Mouse (Mus musculus): ENCODE results near the gene Pfkfb4. TPM values are rescaled to one million over a fixed set of nuclear protein-coding genes. Genes with fewer than 3 reads are reported as not detected.
A peak's percentile ranks its signal among the peaks of the same experiment; 100 is the strongest.

Pfkfb4 gene
- total RNA-seq, 1 experiment from 2014 or later = 40.1 TPM

GRCm38 (mm10) chr9:108989802-108990461, 1.6 kb upstream of the Pfkfb4 start:
- no peak for ATAC-seq (replicated peaks in 1 of 2; ENCODE audit: insufficient read depth in 1 of 2, low FRiP score in 2 of 2, low TSS enrichment in 1 of 2, low read depth in 1 of 2, poor library complexity in 2 of 2, severe bottlenecking in 2 of 2)

DNA sequence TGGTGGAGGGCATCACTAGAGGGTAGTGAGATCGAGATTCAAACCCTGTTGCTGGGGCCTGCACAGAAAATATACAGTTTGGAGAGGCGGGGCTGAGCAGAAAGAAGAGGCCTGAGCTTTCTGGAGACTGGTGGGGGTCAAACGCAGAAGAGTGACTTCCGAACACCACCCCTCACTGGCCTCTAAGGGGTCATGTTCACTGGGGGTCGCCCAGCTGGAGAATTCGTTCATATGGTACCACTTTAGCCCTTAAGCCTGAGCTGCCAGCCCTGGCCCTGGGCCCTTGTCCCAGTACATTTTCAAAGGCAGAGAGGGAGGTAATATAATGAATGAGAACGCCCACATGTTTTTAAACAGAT, 1.1 kb upstream of the Pfkfb4 start:
- ATAC-seq (replicated peaks in 1 of 2; ENCODE audit: insufficient read depth in 1 of 2, low FRiP score in 2 of 2, low TSS enrichment in 1 of 2, low read depth in 1 of 2, poor library complexity in 2 of 2, severe bottlenecking in 2 of 2) = no peak

- no peak for ATAC-seq (replicated peaks in 1 of 2; ENCODE audit: insufficient read depth in 1 of 2, low FRiP score in 2 of 2, low TSS enrichment in 1 of 2, low read depth in 1 of 2, poor library complexity in 2 of 2, severe bottlenecking in 2 of 2)
These were observed 499 bp downstream of the Pfkfb4 start for GRCm38 (mm10) chr9:108992085-108992469.

- ATAC-seq (replicated peaks in 1 of 2; ENCODE audit: insufficient read depth in 1 of 2, low FRiP score in 2 of 2, low TSS enrichment in 1 of 2, low read depth in 1 of 2, poor library complexity in 2 of 2, severe bottlenecking in 2 of 2) = no peak
These were observed 1.2 kb downstream of the Pfkfb4 start for GRCm38 (mm10) chr9:108992620-108993361.

DNA sequence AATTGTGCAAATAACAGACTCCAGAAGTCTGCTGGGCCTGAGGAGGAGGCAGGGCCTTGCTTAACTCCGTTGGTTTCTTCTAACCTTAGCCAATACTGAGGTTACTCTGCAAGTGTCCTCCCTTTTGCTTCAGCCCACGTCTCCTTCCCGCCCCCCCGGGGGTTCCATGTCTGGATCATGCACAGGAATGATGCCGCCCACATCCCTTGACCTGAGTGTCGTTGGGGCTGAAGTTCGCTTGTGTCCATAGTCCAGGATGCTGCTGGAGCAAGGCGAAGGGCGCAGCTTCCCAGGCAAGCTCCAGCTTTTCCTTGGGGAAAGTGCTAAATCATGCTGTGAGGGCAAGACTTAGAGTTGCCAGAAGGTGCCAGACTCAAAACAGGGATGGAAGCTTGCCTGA, 4.8 kb downstream of the Pfkfb4 start:
- no peak; a peak in 1 of 4 replicates for ATAC-seq (replicated peaks in 1 of 2; ENCODE audit: insufficient read depth in 1 of 2, low FRiP score in 2 of 2, low TSS enrichment in 1 of 2, low read depth in 1 of 2, poor library complexity in 2 of 2, severe bottlenecking in 2 of 2)

- no peak for ATAC-seq (replicated peaks in 1 of 2; ENCODE audit: insufficient read depth in 1 of 2, low FRiP score in 2 of 2, low TSS enrichment in 1 of 2, low read depth in 1 of 2, poor library complexity in 2 of 2, severe bottlenecking in 2 of 2)
These were observed 6.9 kb downstream of the Pfkfb4 start for GRCm38 (mm10) chr9:108998287-108999166.

DNA sequence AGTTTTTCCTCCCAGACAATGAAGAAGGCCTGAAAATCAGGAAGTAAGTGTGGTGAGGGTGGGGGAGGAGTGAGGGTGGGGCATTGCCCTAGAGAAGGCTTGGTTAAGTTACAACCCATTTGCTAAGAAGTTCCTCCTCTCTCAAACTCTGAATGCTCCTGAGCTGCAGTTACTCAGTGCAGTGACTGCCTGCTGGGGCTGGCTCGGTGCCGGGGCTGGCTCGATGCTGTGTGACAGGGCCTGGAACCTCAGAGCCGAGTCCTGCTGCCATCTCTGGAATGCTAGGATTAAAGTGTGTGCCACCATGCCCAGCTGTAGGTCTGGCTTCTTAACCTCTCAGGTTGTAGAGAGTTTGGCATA, 7.6 kb downstream of the Pfkfb4 start:
- ATAC-seq (replicated peaks in 1 of 2; ENCODE audit: insufficient read depth in 1 of 2, low FRiP score in 2 of 2, low TSS enrichment in 1 of 2, low read depth in 1 of 2, poor library complexity in 2 of 2, severe bottlenecking in 2 of 2) = peak; percentile 43 to 51; a peak in 3 of 4 replicates

- ATAC-seq (replicated peaks in 1 of 2; ENCODE audit: insufficient read depth in 1 of 2, low FRiP score in 2 of 2, low TSS enrichment in 1 of 2, low read depth in 1 of 2, poor library complexity in 2 of 2, severe bottlenecking in 2 of 2) = peak; percentile 62 to 78
These were observed 9.1 kb downstream of the Pfkfb4 start for GRCm38 (mm10) chr9:109000726-109001125.

DNA sequence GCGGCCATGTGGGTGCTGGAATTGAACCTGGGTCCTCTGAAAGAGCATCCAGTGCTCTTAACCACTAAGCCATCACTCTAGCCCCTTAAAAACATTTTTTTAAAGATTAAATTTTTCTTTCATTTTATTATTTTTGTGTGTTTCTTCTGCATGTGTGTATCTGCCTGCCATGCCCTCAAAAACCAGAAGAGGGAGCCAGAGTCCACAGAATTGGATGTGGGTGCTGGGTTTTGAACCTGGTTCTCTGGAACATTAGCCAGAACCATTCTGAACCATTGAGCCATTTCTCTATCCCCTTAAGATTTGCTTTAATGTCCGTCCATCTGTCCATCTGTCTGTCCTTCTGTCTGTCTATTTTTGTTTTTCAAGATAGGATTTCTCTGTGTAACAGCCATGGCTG, 11.6 kb downstream of the Pfkfb4 start:
- no peak for ATAC-seq (replicated peaks in 1 of 2; ENCODE audit: insufficient read depth in 1 of 2, low FRiP score in 2 of 2, low TSS enrichment in 1 of 2, low read depth in 1 of 2, poor library complexity in 2 of 2, severe bottlenecking in 2 of 2)

DNA sequence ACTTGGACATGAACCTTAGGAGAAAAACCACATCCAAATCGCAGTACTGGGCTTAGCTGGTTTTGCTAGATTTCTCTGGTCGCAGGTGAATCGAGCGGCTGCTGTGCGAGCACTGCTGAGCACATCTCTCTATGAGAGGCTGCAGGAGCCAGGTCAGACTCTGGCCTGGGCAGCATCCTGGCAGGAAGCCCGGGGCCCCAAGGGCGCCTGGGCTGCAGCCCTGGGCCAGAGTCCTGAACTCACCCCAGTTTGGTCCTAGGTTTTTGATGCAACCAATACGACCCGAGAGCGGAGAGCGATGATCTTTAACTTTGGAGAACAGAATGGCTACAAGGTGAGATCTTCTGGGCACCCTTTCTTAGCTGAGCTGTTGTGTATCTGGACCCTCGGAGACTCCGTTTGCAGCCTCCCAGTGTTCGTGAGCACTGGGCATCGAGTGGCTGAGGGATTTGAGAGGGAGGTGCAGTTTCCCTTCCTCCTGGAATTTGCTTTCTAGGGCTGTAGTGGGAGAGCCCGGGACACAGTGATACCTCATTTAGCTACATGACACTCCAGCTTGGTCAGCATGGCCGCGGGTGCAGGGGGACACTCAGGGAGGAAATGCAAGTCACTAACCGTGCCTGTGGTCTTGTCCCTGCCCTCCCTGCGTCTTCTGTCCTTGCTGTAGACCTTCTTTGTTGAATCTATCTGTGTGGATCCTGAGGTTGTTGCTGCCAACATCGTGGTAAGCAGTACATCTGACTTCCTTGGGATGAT, 15.6 kb downstream of the Pfkfb4 start:
- ATAC-seq (replicated peaks in 1 of 2; ENCODE audit: insufficient read depth in 1 of 2, low FRiP score in 2 of 2, low TSS enrichment in 1 of 2, low read depth in 1 of 2, poor library complexity in 2 of 2, severe bottlenecking in 2 of 2) = no peak

GRCm38 (mm10) chr9:109008081-109008480, 16.5 kb downstream of the Pfkfb4 start:
- no peak for ATAC-seq (replicated peaks in 1 of 2; ENCODE audit: insufficient read depth in 1 of 2, low FRiP score in 2 of 2, low TSS enrichment in 1 of 2, low read depth in 1 of 2, poor library complexity in 2 of 2, severe bottlenecking in 2 of 2)

DNA sequence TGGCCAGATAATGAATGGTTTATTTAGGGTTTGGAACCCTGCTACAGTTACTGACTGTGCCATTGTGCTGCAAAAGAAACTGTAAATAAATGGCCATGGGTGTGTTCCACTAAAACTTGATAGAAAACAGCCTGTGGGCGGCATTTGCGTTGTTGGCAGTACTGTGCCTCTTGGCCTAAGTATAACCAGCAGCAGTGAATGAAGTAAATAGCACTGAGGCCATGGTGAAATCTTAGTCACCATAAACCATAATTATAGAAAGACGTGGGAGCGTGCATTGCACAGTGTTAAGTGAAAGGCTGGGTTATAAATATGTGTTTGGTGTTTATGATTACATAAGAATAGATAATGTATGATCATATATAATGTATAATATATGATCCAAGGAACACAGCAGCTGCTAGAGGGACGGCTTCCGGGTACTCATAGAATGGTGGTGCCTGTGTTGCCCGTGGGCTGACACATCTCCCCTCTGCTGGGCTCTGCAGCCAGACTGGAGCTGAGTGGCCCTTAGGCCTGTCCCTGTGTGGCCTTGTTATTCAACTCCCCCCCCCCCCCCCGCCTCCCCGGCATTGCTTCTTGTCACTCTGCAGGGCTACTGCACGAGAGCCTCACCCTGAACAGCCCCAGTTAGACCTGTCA, 17.5 kb downstream of the Pfkfb4 start:
- ATAC-seq (replicated peaks in 1 of 2; ENCODE audit: insufficient read depth in 1 of 2, low FRiP score in 2 of 2, low TSS enrichment in 1 of 2, low read depth in 1 of 2, poor library complexity in 2 of 2, severe bottlenecking in 2 of 2) = no peak

DNA sequence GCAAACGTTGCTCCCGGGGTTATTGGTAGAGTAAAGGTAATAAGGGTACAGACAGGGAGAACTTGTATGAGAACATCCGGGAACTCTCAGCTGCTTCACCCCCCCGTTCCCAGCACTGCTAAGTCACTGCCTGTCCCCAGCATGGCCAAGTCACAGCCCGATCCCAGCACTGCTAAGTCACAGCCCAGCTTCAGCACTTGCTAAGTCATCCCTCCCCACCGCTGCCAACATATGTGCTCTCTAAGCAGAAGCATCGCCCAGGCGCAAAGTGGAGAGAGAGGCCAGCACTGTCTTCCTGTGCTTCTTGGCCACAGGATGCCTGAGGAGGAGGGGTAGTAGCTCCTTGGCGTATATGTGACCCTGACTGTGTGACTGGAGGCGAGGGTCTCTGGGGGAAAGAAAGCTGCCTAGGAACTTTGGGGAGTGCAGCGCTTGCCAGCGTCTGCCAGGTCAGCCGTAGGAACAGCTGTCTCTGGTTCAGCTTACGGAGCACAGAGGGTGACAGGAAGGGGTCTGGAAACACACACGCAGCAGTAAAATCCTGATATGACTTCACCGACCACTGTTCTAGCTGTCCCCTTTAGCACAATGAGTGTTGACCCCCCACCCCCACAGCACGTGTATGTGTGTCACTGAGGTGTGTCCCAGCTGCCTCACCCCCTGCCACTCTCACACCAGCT, 18.2 kb downstream of the Pfkfb4 start:
- ATAC-seq (replicated peaks in 1 of 2; ENCODE audit: insufficient read depth in 1 of 2, low FRiP score in 2 of 2, low TSS enrichment in 1 of 2, low read depth in 1 of 2, poor library complexity in 2 of 2, severe bottlenecking in 2 of 2) = peak; percentile 99

DNA sequence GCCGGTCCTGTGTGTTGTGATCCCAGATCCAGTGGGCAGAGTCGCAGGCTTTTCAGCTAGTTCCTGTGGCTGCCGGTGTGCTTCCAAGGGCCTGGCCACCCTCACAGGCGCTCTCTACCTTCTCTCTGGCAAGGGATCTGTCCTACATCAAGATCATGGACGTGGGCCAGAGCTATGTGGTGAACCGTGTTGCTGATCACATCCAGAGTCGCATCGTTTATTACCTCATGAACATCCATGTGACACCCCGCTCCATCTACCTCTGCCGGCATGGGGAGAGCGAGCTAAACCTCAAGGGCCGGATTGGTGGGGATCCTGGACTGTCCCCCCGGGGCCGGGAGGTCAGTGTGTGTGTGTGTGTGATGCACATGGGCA, 18.7 kb downstream of the Pfkfb4 start:
- ATAC-seq (replicated peaks in 1 of 2; ENCODE audit: insufficient read depth in 1 of 2, low FRiP score in 2 of 2, low TSS enrichment in 1 of 2, low read depth in 1 of 2, poor library complexity in 2 of 2, severe bottlenecking in 2 of 2) = 0 out of 4 replicates have a peak, but pooled peaks have one; percentile 17 to 18

DNA sequence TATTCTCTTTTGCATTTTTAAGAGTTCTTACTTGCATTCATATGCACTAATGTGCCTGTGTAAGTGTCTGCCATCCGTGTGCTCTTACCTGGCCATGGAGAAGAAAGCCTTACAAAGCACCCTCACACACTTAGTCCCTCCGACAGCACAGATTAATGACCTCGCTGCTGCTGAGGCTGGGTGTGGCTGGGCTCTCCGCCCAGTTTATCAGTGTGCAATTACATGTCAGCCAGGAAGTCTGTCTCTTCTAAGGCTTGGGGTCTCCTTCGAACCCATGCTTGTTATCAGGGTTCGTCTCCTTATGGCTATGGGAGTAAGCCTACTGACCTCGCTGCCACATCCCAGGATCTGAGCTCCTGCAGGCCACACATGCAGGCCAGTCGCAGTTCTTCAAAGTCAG, 23.8 kb downstream of the Pfkfb4 start:
- no peak for ATAC-seq (replicated peaks in 1 of 2; ENCODE audit: insufficient read depth in 1 of 2, low FRiP score in 2 of 2, low TSS enrichment in 1 of 2, low read depth in 1 of 2, poor library complexity in 2 of 2, severe bottlenecking in 2 of 2)

- ATAC-seq (replicated peaks in 1 of 2; ENCODE audit: insufficient read depth in 1 of 2, low FRiP score in 2 of 2, low TSS enrichment in 1 of 2, low read depth in 1 of 2, poor library complexity in 2 of 2, severe bottlenecking in 2 of 2) = peak in 1 of 2 experiments; percentile 38; a peak in 1 of 4 replicates
These were observed 25.5 kb downstream of the Pfkfb4 start for GRCm38 (mm10) chr9:109016973-109017604.

Data from hematopoietic stem cell, adult 5-6 weeks (primary cell).